Mouse (Mus musculus) cortical plate, adult 2 months (tissue): ENCODE results near the gene Zfp652.

Experiments
- CTCF ChIP-seq: fragments of 200-500 bp; IDR thresholded peaks from 2 replicates; pipeline ENCODE4 v1.5.1; 2011; ENCODE audit warnings: mild to moderate bottlenecking, control low read depth, low read length; ENCODE audit not compliant: insufficient read depth; ENCODE audit errors: extremely low read depth
- POLR2A ChIP-seq: fragments of 200-500 bp; IDR thresholded peaks from 2 replicates; pipeline ENCODE4 v1.6.1; 2011; ENCODE audit warnings: mild to moderate bottlenecking, low read length, control low read depth; ENCODE audit not compliant: insufficient read depth; ENCODE audit errors: extremely low read depth

DNA sequence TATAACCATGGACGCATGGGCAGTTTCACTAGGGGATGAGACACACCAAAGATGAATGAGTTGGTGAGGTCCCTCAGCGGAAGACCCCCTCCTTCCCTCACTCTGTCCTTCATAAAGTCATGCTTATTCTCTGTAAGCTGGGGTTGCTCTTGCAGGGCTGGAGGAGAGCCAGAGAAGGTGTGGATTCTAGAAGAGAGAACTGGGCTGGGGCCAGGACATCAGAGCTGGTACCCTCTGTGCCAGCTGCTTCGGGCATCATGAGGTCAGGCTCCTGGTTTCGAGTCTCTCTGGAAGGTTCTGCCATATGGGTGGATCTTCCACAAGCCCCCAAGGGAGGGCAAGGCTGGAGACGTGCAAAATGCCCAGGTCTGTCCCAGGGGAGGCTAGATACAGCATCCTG lies 13.9 kb upstream of the Zfp652 start:
- TF ChIP-seq CTCF (no peak), POLR2A (no peak)
